Mouse (Mus musculus) embryonic facial prominence, embryonic 12.5 days (tissue): ENCODE measurements around the gene Rnf38. TPM values are rescaled to one million over a fixed set of nuclear protein-coding genes. Genes with fewer than 3 reads are reported as not detected.

ENCODE experiments used
- ATAC-seq: fragments of 200-750 bp; cut with Nextera tagmentation; 2 replicates; pipeline ENCODE4 v1.8.0; 2017; ENCODE audit not compliant: insufficient number of reproducible peaks, insufficient read depth, low FRiP score, low TSS enrichment
- H3K27ac ChIP-seq: fragments of 300-500 bp; sonication (generic); 2 replicates; pipeline ENCODE4 v1.5.1; 2016; ENCODE audit warnings: mild to moderate bottlenecking
- H3K27me3 ChIP-seq: fragments of 300-500 bp; sonication (generic); 2 replicates; pipeline ENCODE4 v1.6.1; 2016; ENCODE audit warnings: mild to moderate bottlenecking, moderate library complexity
- H3K36me3 ChIP-seq: fragments of 300-500 bp; sonication (generic); 2 replicates; pipeline ENCODE4 v1.6.1; 2016; ENCODE audit warnings: mild to moderate bottlenecking
- H3K4me1 ChIP-seq: fragments of 300-500 bp; sonication (generic); 2 replicates; pipeline ENCODE4 v1.6.1; 2016
- H3K4me2 ChIP-seq: fragments of 300-500 bp; sonication (generic); replicated peaks from 2 replicates; pipeline ENCODE4 v1.6.1; 2016; ENCODE audit warnings: mild to moderate bottlenecking, moderate library complexity
- H3K4me3 ChIP-seq: fragments of 300-500 bp; sonication (generic); 2 replicates; pipeline ENCODE4 v1.5.1; 2016; ENCODE audit warnings: mild to moderate bottlenecking
- H3K9ac ChIP-seq: fragments of 300-500 bp; sonication (generic); 2 replicates; pipeline ENCODE4 v1.6.1; 2016; ENCODE audit warnings: mild to moderate bottlenecking, moderate library complexity
- H3K9me3 ChIP-seq: fragments of 300-500 bp; sonication (generic); 2 replicates; pipeline ENCODE4 v1.6.1; 2016; ENCODE audit warnings: mild to moderate bottlenecking, moderate library complexity
- WGBS: fragments of 180-500 bp; shearing (Covaris S2); methylation state at CpG from one replicate; pipeline ENCODE4 v1.1.7; 2016; 5-methylcytosine and 5-hydroxymethylcytosine counted together
- microRNA-seq: library from miRNA; unstranded; fragments of <30 nt; microRNA quantifications from one replicate; pipeline ENCODE4, GENCODE M21; 2017
- polyA plus RNA-seq: library from polyadenylated mRNA; unstranded; fragments of >200 nt; fragmentation: Nextera tagmentation; extraction: Ambion mirVana; gene quantifications from 2 replicates; pipeline ENCODE4 v1.2.1, GENCODE M21; 2016

Rnf38 gene
- polyA plus RNA-seq, 1 experiment from 2014 or later: 33.3 TPM

GRCm38 (mm10) chr4:44084602-44085325 lies 148.8 kb downstream of the Rnf38 start:
- WGBS: 80% methylated on average over 13 of the region's 13 CpGs
- Histone ChIP-seq H3K9ac (no peak overlapping the region), H3K4me2 (no peak overlapping the region), H3K36me3 (no peaks in the 10 kb centered on the region), H3K27me3 (no peaks in the 10 kb centered on the region), H3K4me3 (no peak overlapping the region), H3K9me3 (no peaks in the 10 kb centered on the region), H3K27ac (no peak overlapping the region), H3K4me1 (peaks cover 8% of the 10 kb centered on the region)
- ATAC-seq: no peak

- 15% methylated on average over 11 of the region's 11 CpGs for WGBS
- Histone ChIP-seq H3K4me3 (no peak within 1 kb of the TSS), H3K4me1 (peaks cover 8% of the 10 kb centered on the region), H3K36me3 (no peaks in the 10 kb centered on the region), H3K9ac (no peak within 1 kb of the TSS), H3K27ac (no peak within 1 kb of the TSS), H3K27me3 (no peaks in the 10 kb centered on the region), H3K4me2 (peak within 1 kb of the TSS; percentile 32), H3K9me3 (no peaks in the 10 kb centered on the region)
- no peak for ATAC-seq
Measured at GRCm38 (mm10) chr4:44083945-44084344, 149.6 kb downstream of the Rnf38 start, which contains the start of gene Gne. Gene Gne (minus strand): TSS chr4:44084177.

- no peak overlapping the region for H3K27ac ChIP-seq
- no peak overlapping the region for H3K4me2 ChIP-seq
- H3K27me3 ChIP-seq: no peaks in the 10 kb centered on the region
- no peaks in the 10 kb centered on the region for H3K4me1 ChIP-seq
- H3K36me3 ChIP-seq: no peaks in the 10 kb centered on the region
- H3K4me3 ChIP-seq: no peak overlapping the region
- WGBS: 89% methylated on average over 7 of the region's 7 CpGs
- H3K9me3 ChIP-seq: no peaks in the 10 kb centered on the region
- ATAC-seq: no peak
- H3K9ac ChIP-seq: no peak overlapping the region
Measured at GRCm38 (mm10) chr4:44078358-44078933, 155.1 kb downstream of the Rnf38 start.

Small RNA genes lying within 50 kb of the gene (microRNA-seq; reads per million reads assigned to microRNA genes)
- gene Mir5106: not detected

Other genes with a start within 250 kb of the Rnf38 start
- gene Clta, start 229.3 kb downstream of the Rnf38 start, polyA plus RNA-seq: 254 and 261 TPM in 2 replicates
- 20.4 and 23.8 TPM in 2 replicates for gene Gne, start 149.6 kb downstream of the Rnf38 start, polyA plus RNA-seq
- 44.6 and 46.7 TPM in 2 replicates for gene Melk, start 67.1 kb upstream of the Rnf38 start, polyA plus RNA-seq